Mouse (Mus musculus) intestine, embryonic 14.5 days (tissue): Measurements from ENCODE around the gene Dgkq. TPM values are rescaled to one million over a fixed set of nuclear protein-coding genes. Genes with fewer than 3 reads are reported as not detected.

Experiments used
- ATAC-seq: fragments of 200-750 bp; cut with Nextera tagmentation; replicated peaks from 2 replicates; pipeline ENCODE4 v1.8.0; 2017; ENCODE audit warnings: low read depth, moderate number of reproducible peaks, moderate TSS enrichment, moderate library complexity; ENCODE audit not compliant: low FRiP score, low TSS enrichment
- DNase-seq: peaks from one replicate; pipeline ENCODE4 v3.0.0-alpha.2; 2018; ENCODE audit warnings: low spot score
- H3K27ac ChIP-seq: fragments of 300-500 bp; sonication (generic); 2 replicates; pipeline ENCODE4 v1.5.1; 2014; ENCODE audit warnings: low read depth, mild to moderate bottlenecking, control low read depth
- H3K27me3 ChIP-seq: fragments of 300-500 bp; sonication (generic); replicated peaks from 2 replicates; pipeline ENCODE4 v1.6.1; 2014; ENCODE audit warnings: low read length, control low read depth; ENCODE audit not compliant: control insufficient read depth, insufficient read depth
- H3K36me3 ChIP-seq: fragments of 300-500 bp; sonication (generic); 2 replicates; pipeline ENCODE4 v1.6.1; 2014; ENCODE audit warnings: low read length, control low read depth; ENCODE audit not compliant: control insufficient read depth, insufficient read depth
- H3K4me1 ChIP-seq: fragments of 300-500 bp; sonication (generic); replicated peaks from 2 replicates; pipeline ENCODE4 v1.6.1; 2014; ENCODE audit warnings: low read length, control low read depth, mixed read lengths; ENCODE audit not compliant: control insufficient read depth, insufficient read depth
- H3K4me2 ChIP-seq: fragments of 300-500 bp; sonication (generic); 2 replicates; pipeline ENCODE4 v1.6.1; 2014; ENCODE audit warnings: low read length
- H3K4me3 ChIP-seq: fragments of 300-500 bp; sonication (generic); 2 replicates; pipeline ENCODE4 v1.5.1; 2014; ENCODE audit warnings: low read depth, low read length, control low read depth, mixed read lengths
- H3K9ac ChIP-seq: fragments of 300-500 bp; sonication (generic); 2 replicates; pipeline ENCODE4 v1.6.1; 2014; ENCODE audit warnings: mild to moderate bottlenecking, low read length
- H3K9me3 ChIP-seq: fragments of 300-500 bp; sonication (generic); 2 replicates; pipeline ENCODE4 v1.6.1; 2016; ENCODE audit warnings: low read length, control low read depth; ENCODE audit not compliant: control insufficient read depth
- WGBS: fragments of 180-500 bp; shearing (Covaris S2); extraction: QIAGEN DNeasy Blood & Tissue Kit; methylation state at CpG from one replicate; pipeline ENCODE4 v1.1.7; 2014; 5-methylcytosine and 5-hydroxymethylcytosine counted together
- polyA plus RNA-seq: library from polyadenylated mRNA; unstranded; fragments of >200 nt; fragmentation: Nextera tagmentation; extraction: Ambion mirVana; gene quantifications from 2 replicates; pipeline ENCODE4 v1.2.1, GENCODE M21; 2014

The Dgkq gene
- polyA plus RNA-seq, 1 experiment from 2014 or later = 8.0 TPM

GRCm38 (mm10) chr5:108628891-108629633 lies 40.4 kb downstream of the Dgkq start:
- H3K27ac ChIP-seq = peak overlapping the region; percentile 86
- H3K4me1 ChIP-seq = peaks cover 23% of the 10 kb centered on the region
- H3K27me3 ChIP-seq = no peaks in the 10 kb centered on the region
- ATAC-seq (peak; percentile 83), DNase-seq (no peak)
- peak overlapping the region; percentile 86 for H3K4me2 ChIP-seq
- peak overlapping the region; percentile 94 for H3K9ac ChIP-seq
- 1% methylated on average over 32 of the region's 32 CpGs for WGBS
- no peaks in the 10 kb centered on the region for H3K9me3 ChIP-seq
- peak overlapping the region; percentile 95 for H3K4me3 ChIP-seq
- peaks cover 7% of the 10 kb centered on the region for H3K36me3 ChIP-seq

DNA sequence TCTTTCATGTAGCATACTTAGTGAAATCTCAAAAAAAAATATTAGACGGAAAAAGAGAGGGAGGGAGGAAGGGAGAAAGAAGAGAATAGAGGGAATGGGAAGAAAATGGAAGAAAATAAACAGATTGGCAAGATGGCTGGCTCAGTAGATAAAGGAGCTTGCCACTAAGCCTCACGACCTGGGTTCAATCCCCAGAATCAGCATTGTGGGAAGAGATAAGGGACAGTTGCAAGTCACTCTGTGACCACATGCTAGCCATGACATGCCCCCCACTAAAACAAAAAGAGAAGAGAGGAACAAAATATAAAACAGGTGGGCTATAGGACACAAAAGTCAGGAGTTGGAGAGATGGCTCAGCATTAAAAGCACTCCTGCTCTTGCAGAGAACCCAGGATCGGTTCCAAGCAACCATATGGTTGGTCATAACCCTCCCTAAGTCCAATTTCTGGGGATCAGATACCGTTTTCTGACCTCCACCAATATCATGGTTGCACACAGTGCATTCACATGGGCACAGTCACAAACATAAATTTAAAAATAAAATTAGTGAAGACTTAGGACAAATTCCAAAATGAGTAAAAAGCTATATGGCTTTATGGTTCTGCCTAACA lies 43.3 kb downstream of the Dgkq start:
- ATAC-seq (no peak), DNase-seq (no peak)
- H3K4me1 ChIP-seq = peaks cover 23% of the 10 kb centered on the region
- no peaks in the 10 kb centered on the region for H3K27me3 ChIP-seq
- 92% methylated on average over 4 of the region's 4 CpGs for WGBS
- peaks cover 36% of the 10 kb centered on the region for H3K36me3 ChIP-seq
- no peak overlapping the region for H3K4me3 ChIP-seq
- no peak overlapping the region for H3K27ac ChIP-seq
- no peak overlapping the region for H3K9ac ChIP-seq
- H3K4me2 ChIP-seq = no peak overlapping the region
- no peaks in the 10 kb centered on the region for H3K9me3 ChIP-seq

GRCm38 (mm10) chr5:108621870-108622269 lies 47.6 kb downstream of the Dgkq start:
- H3K4me1 ChIP-seq = no peaks in the 10 kb centered on the region
- H3K4me3 ChIP-seq = no peak overlapping the region
- ATAC-seq = no peak
- WGBS = 68% methylated on average over 2 of the region's 2 CpGs
- no peaks in the 10 kb centered on the region for H3K27me3 ChIP-seq
- H3K4me2 ChIP-seq = no peak overlapping the region
- DNase-seq = no peak
- peaks cover 74% of the 10 kb centered on the region for H3K36me3 ChIP-seq
- H3K9me3 ChIP-seq = no peaks in the 10 kb centered on the region
- H3K27ac ChIP-seq = no peak overlapping the region
- H3K9ac ChIP-seq = no peak overlapping the region

- DNase-seq = no peak
- Histone ChIP-seq H3K4me2 (no peak overlapping the region), H3K4me3 (no peak overlapping the region), H3K9ac (no peak overlapping the region), H3K4me1 (no peaks in the 10 kb centered on the region), H3K27me3 (no peaks in the 10 kb centered on the region), H3K36me3 (peaks cover 100% of the 10 kb centered on the region), H3K9me3 (no peaks in the 10 kb centered on the region), H3K27ac (no peak overlapping the region)
- no peak for ATAC-seq
- 92% methylated on average over 1 of the region's 1 CpGs for WGBS
These were observed 59.0 kb downstream of the Dgkq start for GRCm38 (mm10) chr5:108610426-108610825.

- H3K4me1 ChIP-seq = no peaks in the 10 kb centered on the region
- ATAC-seq (no peak), DNase-seq (no peak)
- no peaks in the 10 kb centered on the region for H3K27me3 ChIP-seq
- H3K27ac ChIP-seq = no peak overlapping the region
- H3K4me3 ChIP-seq = no peak overlapping the region
- no peak overlapping the region for H3K9ac ChIP-seq
- peaks cover 99% of the 10 kb centered on the region for H3K36me3 ChIP-seq
- no peaks in the 10 kb centered on the region for H3K9me3 ChIP-seq
- H3K4me2 ChIP-seq = no peak overlapping the region
- WGBS = 92% methylated on average over 9 of the region's 9 CpGs
These were observed 66.9 kb downstream of the Dgkq start for GRCm38 (mm10) chr5:108602537-108602936.

DNA sequence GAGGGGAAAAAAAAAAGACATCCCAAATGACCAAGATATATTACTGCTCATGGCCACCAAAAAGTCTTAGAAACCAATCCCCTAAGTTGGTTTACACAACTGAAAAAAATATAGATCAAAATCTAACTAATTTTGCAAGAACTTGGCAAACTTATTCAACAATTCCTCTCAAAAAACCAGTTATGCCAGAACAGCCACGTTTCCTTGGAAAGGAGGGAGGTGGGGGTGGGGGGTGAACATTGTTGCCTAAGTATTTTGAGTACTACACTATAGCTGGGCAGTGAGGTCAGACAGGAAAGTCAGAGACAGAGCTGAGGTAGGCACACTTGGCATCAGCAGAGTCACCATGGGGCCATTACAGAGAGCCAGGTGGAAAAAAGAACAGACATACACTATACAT lies 69.5 kb downstream of the Dgkq start:
- Histone ChIP-seq H3K27ac (no peak overlapping the region), H3K27me3 (no peaks in the 10 kb centered on the region), H3K4me3 (no peak overlapping the region), H3K9me3 (no peaks in the 10 kb centered on the region), H3K36me3 (peaks cover 99% of the 10 kb centered on the region), H3K4me2 (no peak overlapping the region), H3K4me1 (no peaks in the 10 kb centered on the region), H3K9ac (no peak overlapping the region)
- 77% methylated on average over 1 of the region's 1 CpGs for WGBS
- ATAC-seq (no peak), DNase-seq (no peak)

Other genes with a start within 250 kb of the Dgkq start
- gene Atp5k, start 235.2 kb downstream of the Dgkq start, polyA plus RNA-seq = 452 and 522 TPM in 2 replicates
- gene Mfsd7a, start 220.8 kb downstream of the Dgkq start, polyA plus RNA-seq = 0.07 and 0.50 TPM in 2 replicates
- gene Pcgf3, start 208.4 kb downstream of the Dgkq start, polyA plus RNA-seq = 20.9 and 24.9 TPM in 2 replicates
- gene Cplx1, start 119.6 kb downstream of the Dgkq start, polyA plus RNA-seq = 3.1 and 3.2 TPM in 2 replicates
- 62.9 and 65.5 TPM in 2 replicates for gene Gak, start 39.9 kb downstream of the Dgkq start, polyA plus RNA-seq
- 27.5 and 28.0 TPM in 2 replicates for gene Tmem175, start 39.9 kb downstream of the Dgkq start, polyA plus RNA-seq
- 13.4 and 15.2 TPM in 2 replicates for gene Idua, start 9.3 kb downstream of the Dgkq start, polyA plus RNA-seq
- gene Slc26a1, start 5.9 kb upstream of the Dgkq start, polyA plus RNA-seq = 1.1 and 1.2 TPM in 2 replicates
- 17.9 and 26.6 TPM in 2 replicates for gene Fgfrl1, start 22.7 kb upstream of the Dgkq start, polyA plus RNA-seq
- gene Rnf212, start 105.3 kb upstream of the Dgkq start, polyA plus RNA-seq = not detected in 2 replicates
- not detected in 2 replicates for gene Tmed11, start 125.7 kb upstream of the Dgkq start, polyA plus RNA-seq
- gene Vmn2r8, start 139.2 kb upstream of the Dgkq start, polyA plus RNA-seq = not detected in 2 replicates
- gene Vmn2r9, start 182.9 kb upstream of the Dgkq start, polyA plus RNA-seq = not detected in 2 replicates